Mouse (Mus musculus) bone marrow, adult 2 months (tissue): Measurements from ENCODE around the gene Olfr965.

Experiments used
- CTCF ChIP-seq: fragments of 200-500 bp; IDR thresholded peaks from 2 replicates; pipeline ENCODE4 v1.5.1; 2011; ENCODE audit warnings: low read length, control low read depth; ENCODE audit not compliant: control insufficient read depth, insufficient read depth
- POLR2A ChIP-seq: fragments of 200-500 bp; IDR thresholded peaks from 2 replicates; pipeline ENCODE4 v1.6.1; 2011; ENCODE audit warnings: low read depth, mild to moderate bottlenecking, control low read depth, low read length, borderline replicate concordance; ENCODE audit not compliant: control insufficient read depth

GRCm38 (mm10) chr9:39674820-39675219 is 36.3 kb upstream of the Olfr965 start:
- no peak for TF ChIP-seq CTCF
- TF ChIP-seq POLR2A = no peak
